15 mouse cellular contexts compared by ENCODE assay signal in the genomic region with DNA sequence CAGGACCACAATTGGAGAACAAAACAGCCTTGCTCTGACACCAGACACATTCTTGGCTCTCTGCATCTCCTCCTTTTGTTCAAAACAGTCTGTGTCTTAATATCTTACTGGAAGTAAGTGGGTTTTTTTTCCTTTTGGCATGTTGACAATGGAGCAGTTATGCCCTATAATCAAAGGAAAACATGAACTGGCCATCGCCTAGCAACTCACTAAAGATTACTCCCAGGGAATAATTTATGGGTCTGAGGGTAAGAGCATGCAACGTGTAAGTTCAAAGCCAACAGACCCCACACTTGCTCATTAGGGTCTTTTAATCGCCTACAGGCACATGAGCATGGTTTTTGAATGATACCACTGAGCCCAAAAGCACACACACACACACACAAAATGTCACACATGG.
DNase-seq lines count a peak whose midpoint lies in the region; ATAC-seq and TF ChIP-seq lines count a peak whose summit lies in the region.
"Had no signal": no experiment of that assay in that cellular context is flagged by ENCODE, and none has a peak within 500 bp of the region (broad histone marks: within the 10 kb centered on the region; RNA-seq: fewer than 3 reads in every experiment).

No protein-coding gene starts in this region.

- no peak; the same call in 1 of the 2 replicates for ATAC-seq in embryonic facial prominence, embryonic 14.5 days (ENCODE audit: low read depth)
- no peak for ATAC-seq in kidney, postnatal 0 days (replicated peaks; ENCODE audit: low FRiP score, low read depth)
- ATAC-seq: intestine, embryonic 16.5 days; liver, postnatal 0 days had no signal

- 54% methylated on average over 3 of the region's 3 CpGs for WGBS in embryonic facial prominence, embryonic 14.5 days
- WGBS in embryonic facial prominence, embryonic 10.5 days: 65% methylated on average over 3 of the region's 3 CpGs
- WGBS in kidney, postnatal 0 days: 10% methylated on average over 3 of the region's 3 CpGs
- 16% methylated on average over 3 of the region's 3 CpGs for WGBS in large intestine, adult 2 months

- H3K9me3 ChIP-seq in embryonic facial prominence, embryonic 14.5 days (ENCODE audit: control insufficient read depth, low read length): no peaks in the 10 kb centered on the region
- no peaks in the 10 kb centered on the region for H3K9me3 ChIP-seq in embryonic facial prominence, embryonic 10.5 days
- no peaks in the 10 kb centered on the region for H3K9me3 ChIP-seq in kidney, postnatal 0 days (replicated peaks; ENCODE audit: low read length)
- H3K9me3 ChIP-seq: stomach, embryonic 15.5 days had no signal

- TF ChIP-seq CTCF in kidney, postnatal 0 days (IDR thresholded peaks at IDR 0.05; ENCODE audit: low read depth): no peak

- no peak overlapping the region for H3K4me3 ChIP-seq in embryonic facial prominence, embryonic 14.5 days (ENCODE audit: low read depth, low read length)
- H3K4me3 ChIP-seq in embryonic facial prominence, embryonic 10.5 days: no peak overlapping the region
- no peak overlapping the region for H3K4me3 ChIP-seq in kidney, postnatal 0 days (replicated peaks; ENCODE audit: low read depth, low read length)
- H3K4me3 ChIP-seq: stomach, embryonic 15.5 days had no signal

- no peak overlapping the region for H3K4me2 ChIP-seq in embryonic facial prominence, embryonic 14.5 days (ENCODE audit: low read depth, low read length)
- no peak overlapping the region for H3K4me2 ChIP-seq in kidney, postnatal 0 days (ENCODE audit: low read length)
- H3K4me2 ChIP-seq: stomach, embryonic 15.5 days had no signal

- no peak overlapping the region for H3K27ac ChIP-seq in embryonic facial prominence, embryonic 14.5 days (replicated peaks; ENCODE audit: low read depth, low read length)
- H3K27ac ChIP-seq in embryonic facial prominence, embryonic 10.5 days (replicated peaks): no peak overlapping the region
- H3K27ac ChIP-seq in kidney, postnatal 0 days: no peak overlapping the region
- H3K27ac ChIP-seq: stomach, embryonic 15.5 days had no signal

- no peak overlapping the region for H3K9ac ChIP-seq in embryonic facial prominence, embryonic 14.5 days (ENCODE audit: low read depth, low read length)
- H3K9ac ChIP-seq in kidney, postnatal 0 days (ENCODE audit: low read depth, low read length): no peak overlapping the region
- H3K9ac ChIP-seq: liver, postnatal 0 days; stomach, embryonic 15.5 days had no signal

- DNase-seq in embryonic facial prominence, embryonic 14.5 days (ENCODE audit: low spot score): peak; percentile 67
- DNase-seq in embryonic facial prominence, embryonic 10.5 days (ENCODE audit: low spot score): no peak
- peak; percentile 60 for DNase-seq in kidney, postnatal 0 days (ENCODE audit: low spot score)
- DNase-seq in kidney, adult 8-10 months: no peak
- DNase-seq in fibroblast of lung, adult 2 months (ENCODE audit: low read depth): peak; percentile 24
- DNase-seq in large intestine, adult 2 months (ENCODE audit: low read depth, low spot score): peak; percentile 6
- no peak for DNase-seq in frontal cortex, adult 2 months (ENCODE audit: extremely low spot score in 1 of 2, low spot score in 1 of 2)
- DNase-seq in ovary, postnatal 14 days (ENCODE audit: low spot score): no peak
- DNase-seq: cerebellum, adult 8-10 months; gastrocnemius, postnatal 36 days; heart, postnatal 14 days; liver, postnatal 0 days; thymus, postnatal 36 days had no signal

- H3K4me1 ChIP-seq in embryonic facial prominence, embryonic 14.5 days (ENCODE audit: control insufficient read depth, insufficient read depth, low read length): no peaks in the 10 kb centered on the region
- no peaks in the 10 kb centered on the region for H3K4me1 ChIP-seq in embryonic facial prominence, embryonic 10.5 days
- H3K4me1 ChIP-seq in kidney, postnatal 0 days (replicated peaks; ENCODE audit: insufficient read depth, low read length): no peaks in the 10 kb centered on the region; the same call in 1 of the 2 replicates
- H3K4me1 ChIP-seq: stomach, embryonic 15.5 days had no signal

- no peaks in the 10 kb centered on the region for H3K27me3 ChIP-seq in embryonic facial prominence, embryonic 14.5 days (replicated peaks; ENCODE audit: control insufficient read depth, insufficient read depth, low read length)
- H3K27me3 ChIP-seq in embryonic facial prominence, embryonic 10.5 days (replicated peaks; ENCODE audit: low read depth, poor library complexity, severe bottlenecking): no peaks in the 10 kb centered on the region
- H3K27me3 ChIP-seq in kidney, postnatal 0 days (ENCODE audit: insufficient read depth, low read length): no peaks in the 10 kb centered on the region
- H3K27me3 ChIP-seq: stomach, embryonic 15.5 days had no signal

- H3K36me3 ChIP-seq in embryonic facial prominence, embryonic 14.5 days (ENCODE audit: control insufficient read depth, insufficient read depth, low read length): no peaks in the 10 kb centered on the region
- H3K36me3 ChIP-seq in embryonic facial prominence, embryonic 10.5 days (replicated peaks): no peaks in the 10 kb centered on the region
- no peaks in the 10 kb centered on the region for H3K36me3 ChIP-seq in kidney, postnatal 0 days (ENCODE audit: insufficient read depth, low read length)
- H3K36me3 ChIP-seq: stomach, embryonic 15.5 days had no signal

Comparison
In these comparisons a context has a peak if more than half of its experiments do, and no peak if none do; other contexts are left out.
1. DNase-seq: peak in embryonic facial prominence, embryonic 14.5 days (single experiment), kidney, postnatal 0 days (single experiment), fibroblast of lung, adult 2 months (single experiment) and large intestine, adult 2 months (single experiment); none in embryonic facial prominence, embryonic 10.5 days (single experiment), kidney, adult 8-10 months (0 of 2), frontal cortex, adult 2 months (0 of 2) and ovary, postnatal 14 days (single experiment).